Comparison of ENCODE assay signal across 28 mouse cellular contexts in the genomic region with DNA sequence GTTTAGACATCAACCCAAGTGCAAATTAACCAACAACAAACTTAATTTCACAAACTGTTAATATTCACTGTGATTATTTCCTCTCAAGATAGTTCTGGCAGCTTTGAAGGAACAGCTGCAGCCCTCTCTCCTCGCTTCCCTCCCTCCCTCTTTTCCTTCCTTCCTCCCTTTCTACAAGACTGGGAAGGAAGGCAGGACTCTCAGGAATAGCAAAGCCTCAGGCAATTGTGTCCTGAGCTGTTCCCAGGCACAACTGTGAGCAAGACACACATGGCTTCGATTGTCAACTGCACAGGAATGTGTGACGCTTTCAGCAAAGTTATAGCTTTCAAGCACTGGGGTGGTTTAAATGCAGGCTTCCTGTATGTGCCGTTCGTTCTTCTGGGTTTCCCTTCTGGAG.
A peak's percentile ranks its signal among the peaks of the same experiment; 100 is the strongest.
DNase-seq lines count a peak whose midpoint lies in the region; ATAC-seq lines count a peak whose summit lies in the region.
"Had no signal": no experiment of that assay in that cellular context is flagged by ENCODE, and none has a peak within 500 bp of the region (broad histone marks: within the 10 kb centered on the region; RNA-seq: fewer than 3 reads in every experiment).

No protein-coding gene starts in this region.

- no peak overlapping the region for H3K4me2 ChIP-seq in embryonic facial prominence, embryonic 14.5 days (ENCODE audit: low read depth, low read length)
- no peak overlapping the region for H3K4me2 ChIP-seq in limb, embryonic 13.5 days (replicated peaks)
- H3K4me2 ChIP-seq: heart, embryonic 13.5 days; hindbrain, embryonic 13.5 days; liver, embryonic 15.5 days; lung, embryonic 15.5 days; neural tube, embryonic 12.5 days had no signal

- WGBS in embryonic facial prominence, embryonic 14.5 days, result 37% methylated on average over 5 of the region's 5 CpGs
- 11% methylated on average over 5 of the region's 5 CpGs for WGBS in limb, embryonic 13.5 days

- no peaks in the 10 kb centered on the region for H3K9me3 ChIP-seq in embryonic facial prominence, embryonic 14.5 days (ENCODE audit: control insufficient read depth, low read length)
- no peaks in the 10 kb centered on the region for H3K9me3 ChIP-seq in limb, embryonic 13.5 days
- H3K9me3 ChIP-seq: heart, embryonic 13.5 days; liver, embryonic 15.5 days; lung, embryonic 15.5 days; neural tube, embryonic 12.5 days had no signal

- peaks cover 4% of the 10 kb centered on the region for H3K4me1 ChIP-seq in embryonic facial prominence, embryonic 14.5 days (ENCODE audit: control insufficient read depth, insufficient read depth, low read length)
- peaks cover 24% of the 10 kb centered on the region for H3K4me1 ChIP-seq in limb, embryonic 13.5 days
- H3K4me1 ChIP-seq: heart, embryonic 13.5 days; hindbrain, embryonic 13.5 days; liver, embryonic 15.5 days; lung, embryonic 15.5 days; neural tube, embryonic 12.5 days had no signal

- no peak overlapping the region for H3K9ac ChIP-seq in embryonic facial prominence, embryonic 14.5 days (ENCODE audit: low read depth, low read length)
- H3K9ac ChIP-seq in limb, embryonic 13.5 days, result no peak overlapping the region
- H3K9ac ChIP-seq: heart, embryonic 13.5 days; hindbrain, embryonic 13.5 days; liver, embryonic 15.5 days; lung, embryonic 15.5 days; neural tube, embryonic 12.5 days had no signal

- peak; percentile 33 for DNase-seq in embryo, embryonic 10.5 days (ENCODE audit: low spot score)
- no peak for DNase-seq in embryo, embryonic 10 days (ENCODE audit: low spot score)
- DNase-seq in heart, adult 11 months, result peak; percentile 36
- DNase-seq in heart, postnatal 36 days, result no peak
- DNase-seq in embryonic facial prominence, embryonic 14.5 days (ENCODE audit: low spot score), result peak; percentile 77
- no peak for DNase-seq in adrenal gland, adult (ENCODE audit: inconsistent age in 2 of 2, low spot score in 1 of 2)
- no peak for DNase-seq in gastrocnemius, adult 18-20 months (ENCODE audit: low spot score)
- DNase-seq: adrenal gland, postnatal 25 days; cerebellum, adult 11 months; cerebellum, postnatal 10 days; gastrocnemius, postnatal 14 days; heart, adult 18-20 months; kidney, adult 18-20 months; kidney, postnatal 10 days; liver; lung, postnatal 36 days; midbrain, embryonic 14.5 days; retina, postnatal 1 day; right cerebral cortex, postnatal 25 days; spleen, adult 18-20 months had no signal

- no peaks in the 10 kb centered on the region for H3K27me3 ChIP-seq in embryonic facial prominence, embryonic 14.5 days (replicated peaks; ENCODE audit: control insufficient read depth, insufficient read depth, low read length)
- H3K27me3 ChIP-seq in limb, embryonic 13.5 days, result no peaks in the 10 kb centered on the region
- H3K27me3 ChIP-seq: hindbrain, embryonic 13.5 days; liver, embryonic 15.5 days; lung, embryonic 15.5 days; megakaryocyte, embryonic 14.5 days; neural tube, embryonic 12.5 days had no signal

- peaks cover 3% of the 10 kb centered on the region; the same call in 1 of the 2 replicates for H3K36me3 ChIP-seq in embryonic facial prominence, embryonic 14.5 days (ENCODE audit: control insufficient read depth, insufficient read depth, low read length)
- 0 out of 2 replicates have a peak, but pooled peaks cover 4% of the 10 kb centered on the region for H3K36me3 ChIP-seq in limb, embryonic 13.5 days
- H3K36me3 ChIP-seq: liver, embryonic 15.5 days; lung, embryonic 15.5 days; neural tube, embryonic 12.5 days had no signal

- no peak overlapping the region; the same call in 1 of the 2 replicates for H3K27ac ChIP-seq in embryonic facial prominence, embryonic 14.5 days (replicated peaks; ENCODE audit: low read depth, low read length)
- H3K27ac ChIP-seq in limb, embryonic 13.5 days, result peak overlapping the region; percentile 16; the same call in 1 of the 2 replicates
- H3K27ac ChIP-seq: heart, embryonic 13.5 days; hindbrain, embryonic 13.5 days; liver, embryonic 15.5 days; lung, embryonic 15.5 days; neural tube, embryonic 12.5 days had no signal

- no peak for ATAC-seq in embryonic facial prominence, embryonic 14.5 days (ENCODE audit: low read depth)
- peak; percentile 60; the same call in 1 of the 2 replicates for ATAC-seq in limb, embryonic 13.5 days (ENCODE audit: low FRiP score, low read depth)
- ATAC-seq: activated CD4-positive, CD25-positive, alpha-beta regulatory T cell, adult 4 months had no signal

- H3K4me3 ChIP-seq in embryonic facial prominence, embryonic 14.5 days (ENCODE audit: low read depth, low read length), result no peak overlapping the region
- H3K4me3 ChIP-seq in limb, embryonic 13.5 days, result no peak overlapping the region
- H3K4me3 ChIP-seq: heart, embryonic 13.5 days; hindbrain, embryonic 13.5 days; liver, embryonic 15.5 days; lung, embryonic 15.5 days; megakaryocyte, embryonic 14.5 days; neural tube, embryonic 12.5 days had no signal

- intact Hi-C loops in heart, postnatal 36 days (cut with DNase I), result no loop called here

Comparison
In these comparisons a context has a peak if more than half of its experiments do, and no peak if none do; other contexts are left out.
1. DNase-seq: peak in embryo, embryonic 10.5 days (single experiment), heart, adult 11 months (single experiment) and embryonic facial prominence, embryonic 14.5 days (single experiment); none in embryo, embryonic 10 days (single experiment), heart, postnatal 36 days (0 of 2), adrenal gland, adult (0 of 2) and gastrocnemius, adult 18-20 months (single experiment).